Mouse (Mus musculus): ENCODE data around the gene Mcpt8.
"Not testable (repeated sequence)": the region's sequence is repeated elsewhere in the genome, so short reads cannot be mapped to it uniquely, and the experiment has no call there.

Mcpt8 gene

DNA sequence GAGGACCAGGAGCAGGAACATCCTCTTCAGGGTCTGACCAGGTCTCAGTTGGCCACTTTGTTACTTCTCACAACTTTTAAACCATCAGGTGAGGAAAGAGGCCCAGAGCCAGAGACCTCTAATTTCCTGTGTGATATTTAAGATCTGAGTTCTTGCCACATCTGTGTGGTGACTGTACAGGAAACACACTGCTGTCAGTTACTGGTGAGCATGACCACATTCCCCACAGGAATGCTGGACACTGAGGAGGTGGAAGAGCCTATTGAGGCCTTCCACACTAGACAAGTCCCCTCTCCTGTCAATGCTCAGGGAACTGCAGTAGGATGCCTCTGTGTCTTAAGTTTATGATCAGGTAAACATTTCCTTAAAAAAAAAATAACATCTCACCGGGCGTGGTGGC, at the start of gene Mcpt8:
Gene Mcpt8, minus strand, starts transcription at position 107 of the 400 bp plus-strand sequence.
- no peak for DNase-seq (ENCODE audit: low read depth)

DNA sequence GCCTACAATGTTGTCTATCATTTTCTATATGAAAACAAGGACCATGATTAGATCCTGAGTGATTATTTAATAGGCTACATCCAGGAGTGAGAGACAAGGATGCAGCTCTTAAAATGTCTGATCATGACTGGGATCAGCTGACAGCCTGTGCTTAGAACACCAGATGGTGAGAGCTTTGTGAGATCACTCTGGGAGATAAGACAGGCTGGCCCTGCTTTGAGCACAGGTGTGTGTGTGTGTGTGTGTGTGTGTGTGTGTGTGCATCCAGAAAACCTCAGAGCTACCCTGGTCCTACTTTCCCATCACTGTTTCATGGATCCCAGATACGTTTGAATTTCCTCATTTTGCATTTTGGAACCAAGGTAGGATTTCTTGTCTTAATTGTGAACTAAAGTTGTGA, 48.6 kb upstream of the Mcpt8 start:
- not testable (repeated sequence) for DNase-seq (ENCODE audit: low read depth)

DNA sequence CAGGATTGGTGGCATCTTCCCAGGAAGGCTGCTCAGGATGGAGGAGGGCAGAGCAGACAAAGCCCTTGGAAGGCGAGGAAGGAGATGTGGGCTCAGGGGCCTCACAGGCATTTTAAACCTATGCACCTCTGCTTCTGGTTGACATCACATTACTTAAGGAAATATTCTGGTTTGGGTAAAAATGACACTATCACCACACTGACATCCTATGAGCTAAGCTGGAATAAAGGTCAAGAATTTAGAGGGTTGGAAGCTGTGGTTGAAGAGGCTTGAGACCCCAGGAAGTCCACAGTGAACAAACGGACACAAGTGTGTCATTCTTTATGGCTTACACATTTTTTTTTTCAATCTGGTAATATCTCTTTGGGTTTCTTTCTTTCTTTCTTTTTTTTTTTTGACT, 47.4 kb upstream of the Mcpt8 start, which contains the start of gene Gzmd:
Gene Gzmd, minus strand, starts transcription at position 101 of the 400 bp plus-strand sequence.
- DNase-seq (ENCODE audit: low read depth): not testable (repeated sequence)

DNA sequence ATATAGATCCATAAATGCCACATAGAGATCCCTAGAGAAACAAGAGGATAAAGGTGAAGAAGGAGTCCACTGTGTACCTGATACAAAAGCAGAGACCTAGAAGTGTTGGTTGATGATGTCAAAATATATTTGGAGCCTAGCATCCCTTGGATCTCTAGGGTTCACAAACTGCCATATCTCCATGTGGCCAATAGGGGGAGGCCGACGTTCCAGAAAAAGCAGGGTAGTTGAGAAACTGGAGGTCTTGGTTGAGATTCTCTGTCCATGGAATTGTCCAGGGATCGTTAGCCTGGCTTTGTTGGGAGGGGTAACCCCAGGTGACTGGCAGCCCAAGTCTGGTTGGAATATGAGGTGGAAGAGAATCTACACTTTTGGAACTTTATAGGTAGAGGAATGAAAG, 43.3 kb upstream of the Mcpt8 start:
- DNase-seq (ENCODE audit: low read depth): peak; percentile 5

DNA sequence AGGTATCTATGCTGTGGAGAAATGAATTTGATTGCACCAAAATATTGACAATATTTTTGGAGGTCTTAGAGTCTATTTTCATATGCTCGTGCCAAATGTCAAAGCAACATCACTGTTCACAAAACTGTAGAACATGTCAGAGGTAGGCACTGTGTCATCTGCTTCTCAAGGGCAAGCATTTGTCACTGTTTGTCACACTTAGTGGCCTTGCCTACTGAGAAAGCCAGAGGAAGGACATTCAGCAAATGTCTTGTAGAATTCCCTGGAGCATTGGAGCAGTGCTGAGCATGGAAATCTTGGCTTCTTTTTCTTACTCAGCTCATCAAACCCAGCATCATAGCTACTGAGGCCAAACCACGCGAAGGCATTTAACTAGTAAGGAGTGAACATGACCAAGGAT, 38.4 kb upstream of the Mcpt8 start:
- DNase-seq (ENCODE audit: low read depth): no peak

- no peak for DNase-seq (ENCODE audit: low read depth)
These were observed 35.5 kb upstream of the Mcpt8 start, which contains the start of gene Gzme for GRCm38 (mm10) chr14:56120525-56120924. TSS of gene Gzme (minus strand) at chr14:56120625.

- DNase-seq (ENCODE audit: low read depth): not testable (repeated sequence)
These were observed 30.6 kb upstream of the Mcpt8 start for GRCm38 (mm10) chr14:56115531-56116310.

- no peak for DNase-seq (ENCODE audit: low read depth)
These were observed 20.5 kb upstream of the Mcpt8 start for GRCm38 (mm10) chr14:56105447-56106180.

DNA sequence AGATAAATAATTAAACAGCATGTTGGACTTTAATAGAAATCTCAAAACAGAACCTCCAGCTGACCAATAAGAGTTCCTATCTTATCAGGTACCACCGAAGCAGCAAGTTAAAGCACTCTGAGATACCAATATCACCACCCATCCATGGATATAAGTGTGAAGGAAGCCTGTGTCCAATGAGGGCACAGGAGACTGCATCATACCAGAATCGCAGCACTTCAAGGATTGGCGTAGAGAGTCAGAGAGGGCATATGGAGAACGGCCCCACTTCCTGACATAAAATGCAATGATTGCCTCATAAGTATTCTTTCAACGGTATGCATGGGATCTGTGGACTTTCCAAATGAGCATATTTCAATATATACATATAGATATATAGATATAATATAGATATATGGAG, 19.9 kb upstream of the Mcpt8 start:
- DNase-seq (ENCODE audit: low read depth): no peak

- DNase-seq (ENCODE audit: low read depth): no peak
These were observed 18.4 kb upstream of the Mcpt8 start for GRCm38 (mm10) chr14:56103452-56103851.

GRCm38 (mm10) chr14:56102386-56102785, 17.3 kb upstream of the Mcpt8 start, which contains the start of gene Ctsg:
TSS of gene Ctsg (minus strand) at chr14:56102574.
- DNase-seq (ENCODE audit: low read depth): no peak

DNA sequence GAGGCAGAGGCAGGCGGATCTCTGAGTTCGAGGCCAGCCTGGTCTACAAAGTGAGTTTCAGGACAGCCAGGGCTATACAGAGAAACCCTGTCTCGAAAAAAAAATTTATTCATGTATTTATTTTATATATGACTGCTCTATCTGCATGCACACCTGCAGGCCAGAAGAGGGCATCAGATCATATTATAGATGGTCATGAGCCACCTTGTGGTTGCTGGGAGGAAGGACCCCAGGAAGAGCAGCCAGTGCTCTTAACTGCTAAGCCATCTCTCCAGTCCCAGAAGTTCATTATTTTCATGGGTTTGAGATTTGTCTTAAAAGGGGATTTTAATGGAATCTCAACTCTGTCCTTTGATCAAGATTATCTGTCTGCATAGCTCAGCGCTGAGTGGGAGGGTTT, 13.9 kb upstream of the Mcpt8 start:
- DNase-seq (ENCODE audit: low read depth): peak; percentile 35

DNA sequence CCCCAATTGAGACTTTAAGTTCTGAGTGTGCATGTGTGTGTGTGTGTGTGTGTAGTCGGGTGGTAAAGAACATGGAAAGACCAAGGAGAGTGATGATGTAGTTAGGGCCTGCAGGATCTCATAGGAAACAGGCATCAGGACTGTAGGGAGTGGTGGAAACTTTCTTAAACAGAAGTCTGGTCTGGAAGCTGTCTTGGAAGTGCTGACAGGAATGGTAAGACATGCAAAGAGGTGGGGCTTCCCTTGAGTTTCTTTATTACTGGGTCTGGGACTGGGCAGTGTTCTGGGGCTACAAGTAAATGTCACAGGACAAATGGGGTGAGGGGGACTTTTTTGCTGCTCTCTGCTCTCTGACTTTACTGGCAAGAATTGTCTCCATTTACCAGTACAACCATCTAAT, 12.5 kb upstream of the Mcpt8 start:
- no peak for DNase-seq (ENCODE audit: low read depth)

DNA sequence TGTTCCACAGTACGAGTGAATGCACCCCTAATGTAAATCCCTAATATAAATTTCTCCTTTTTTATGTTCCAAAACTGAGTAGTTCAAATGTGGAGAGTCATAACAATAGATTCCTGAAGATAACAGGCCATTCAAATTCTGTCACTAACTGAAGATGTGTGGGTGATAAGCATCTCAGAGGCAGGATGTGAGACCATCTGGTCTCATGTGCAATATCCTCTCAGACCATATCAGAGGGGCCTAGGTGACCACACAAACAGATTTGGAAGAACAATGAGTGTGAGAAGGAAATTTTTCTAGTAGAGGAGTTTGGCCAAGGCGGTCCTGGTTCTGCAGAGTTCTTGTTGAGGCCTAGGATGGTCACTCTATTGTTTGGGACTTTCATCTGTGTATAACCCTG, 8.3 kb upstream of the Mcpt8 start:
- no peak for DNase-seq (ENCODE audit: low read depth)

DNA sequence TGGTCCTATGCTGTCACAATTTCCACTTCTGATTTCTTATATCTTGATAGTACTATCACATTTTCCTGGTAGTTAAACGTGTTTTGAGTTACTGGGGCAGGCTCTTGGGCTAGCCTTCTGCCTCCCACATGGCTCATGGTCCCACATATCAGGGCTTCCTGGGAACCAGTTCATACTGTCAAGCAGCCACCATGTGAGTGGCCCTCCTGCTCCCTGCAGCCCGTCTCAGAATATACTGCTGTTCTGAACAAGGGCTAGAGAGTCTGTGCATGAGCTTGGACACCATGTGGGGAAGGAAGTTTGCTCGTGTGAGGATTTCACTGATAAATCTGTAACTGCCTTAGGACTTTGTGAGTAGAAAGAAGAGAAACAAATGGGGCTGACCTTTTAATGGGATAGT, 1.6 kb upstream of the Mcpt8 start:
- DNase-seq (ENCODE audit: low read depth): no peak

DNA sequence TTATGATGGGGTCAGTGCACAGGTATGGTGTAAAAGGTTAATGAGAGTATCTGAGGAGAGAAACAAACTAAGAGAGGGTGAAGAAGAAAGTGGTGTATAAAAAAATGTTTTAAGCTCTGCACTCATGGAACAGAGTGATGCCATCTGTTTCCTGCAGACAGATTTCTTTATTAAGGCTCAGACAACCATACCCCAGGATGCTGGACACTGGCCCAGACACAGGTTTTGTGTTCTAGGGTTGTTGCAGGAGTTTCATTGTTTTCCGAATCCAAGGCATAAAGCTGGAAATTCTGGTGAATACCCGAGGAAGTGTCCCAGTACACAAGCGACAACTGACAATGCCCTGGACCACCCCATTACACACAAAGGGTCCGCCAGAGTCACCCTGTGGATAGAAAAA, 3.1 kb downstream of the Mcpt8 start:
- no peak for DNase-seq (ENCODE audit: low read depth)

DNA sequence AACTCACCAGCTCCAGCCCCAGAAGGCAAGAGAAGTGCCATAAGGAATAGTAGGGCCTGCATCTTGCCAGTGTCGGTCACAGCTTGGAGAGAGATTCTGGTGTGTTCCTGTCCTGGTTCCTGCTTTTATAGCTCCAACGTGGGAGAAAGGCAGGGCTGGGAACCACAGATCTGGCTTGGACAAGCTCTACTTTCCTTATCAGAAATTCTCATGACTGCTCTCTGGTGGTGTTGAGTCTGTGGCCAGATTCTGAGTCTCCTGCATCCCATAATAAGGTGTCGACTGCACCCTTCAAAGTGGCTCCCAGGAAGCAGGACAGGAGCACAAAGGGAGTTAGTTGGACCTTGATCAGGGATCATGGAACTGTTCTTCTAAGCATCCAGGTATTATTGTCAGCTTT, 22.9 kb downstream of the Mcpt8 start, which contains the start of gene Mcpt4:
Gene Mcpt4, minus strand, starts transcription at position 101 of the 400 bp plus-strand sequence.
- DNase-seq (ENCODE audit: low read depth): not testable (repeated sequence)

DNA sequence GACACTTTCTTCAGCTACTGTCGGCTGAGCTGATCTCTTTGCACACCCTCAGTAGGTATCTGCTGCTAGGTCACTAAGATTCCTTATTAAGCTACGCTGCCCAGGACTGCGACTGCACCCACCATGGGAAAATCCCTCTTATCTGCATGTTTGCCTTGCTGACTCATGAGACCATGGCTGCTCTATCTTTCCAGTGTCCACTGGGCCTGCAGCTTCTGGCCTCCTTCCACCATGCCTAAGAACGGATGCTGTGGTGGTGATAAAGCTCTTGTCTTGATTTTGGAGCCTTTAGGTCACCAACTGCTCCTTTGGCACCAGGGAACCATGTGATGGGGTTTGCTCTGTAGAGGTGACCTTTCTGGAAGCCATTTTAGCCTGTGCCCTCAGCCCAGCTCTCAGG, 27.4 kb downstream of the Mcpt8 start:
- no peak for DNase-seq (ENCODE audit: low read depth)

DNA sequence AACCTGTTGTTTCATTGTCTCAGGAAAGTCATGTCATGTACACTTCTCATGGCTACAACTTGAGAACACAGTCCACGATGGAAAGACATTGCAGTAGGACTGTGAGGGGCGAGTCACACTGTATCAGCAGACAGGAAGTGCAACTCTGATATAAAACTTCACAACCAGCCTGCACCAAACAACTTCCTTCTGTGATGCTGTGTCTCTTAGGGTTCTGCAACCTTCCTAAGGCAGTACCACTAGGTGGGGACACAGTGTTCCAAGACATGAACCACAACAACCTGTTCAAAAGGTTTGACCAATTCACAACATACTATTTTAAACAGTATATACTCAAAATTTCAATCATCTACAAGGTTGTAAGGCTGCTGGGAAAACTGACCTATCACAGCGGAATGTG, 29.7 kb downstream of the Mcpt8 start:
- no peak for DNase-seq (ENCODE audit: low read depth)

DNA sequence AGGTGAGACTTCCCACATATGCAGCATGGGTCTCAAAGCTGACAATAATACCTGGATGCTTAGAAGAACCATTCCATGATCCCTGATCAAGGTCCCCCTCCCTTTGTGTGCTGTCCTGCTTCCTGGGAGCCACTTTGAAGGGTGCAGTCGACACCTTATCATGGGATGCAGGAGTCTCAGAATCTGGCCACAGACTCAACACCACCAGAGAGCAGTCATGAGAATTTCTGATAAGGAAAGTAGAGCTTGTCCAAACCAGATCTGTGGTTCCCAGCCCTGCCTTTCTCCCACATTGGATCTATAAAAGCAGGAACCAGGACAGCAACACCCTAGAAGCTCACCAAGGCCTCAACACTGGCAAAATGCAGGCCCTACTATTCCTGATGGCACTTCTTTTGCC, 43.3 kb downstream of the Mcpt8 start, which contains the start of gene Mcpt2:
Gene Mcpt2, plus strand, starts transcription at position 250 of the 400 bp plus-strand sequence.
- not testable (repeated sequence) for DNase-seq (ENCODE audit: low read depth)

- peak; percentile 53 for DNase-seq (ENCODE audit: low read depth)
These were observed 50.6 kb downstream of the Mcpt8 start for GRCm38 (mm10) chr14:56034433-56034832.

All from NIH3T3 (cell line).